Mouse (Mus musculus) lung, adult 18-20 months (tissue): ENCODE measurements around the gene Ddi2.

ENCODE experiments used
- DNase-seq, 2 experiments: peaks; one replicate each; pipeline ENCODE4 v3.0.0; 2022; ENCODE audit warnings: mixed read lengths in 2 of 2

Ddi2 gene

GRCm38 (mm10) chr4:141686093-141686492, 37.1 kb downstream of the Ddi2 start:
- DNase-seq, result peak; percentile 68 to 78

GRCm38 (mm10) chr4:141685499-141685898, 37.7 kb downstream of the Ddi2 start, which contains the start of gene Rsc1a1:
TSS of gene Rsc1a1 (minus strand) at chr4:141685599.
- no peak for DNase-seq

GRCm38 (mm10) chr4:141682706-141683230, 40.5 kb downstream of the Ddi2 start:
- DNase-seq, result no peak

GRCm38 (mm10) chr4:141681767-141682166, 41.5 kb downstream of the Ddi2 start:
- DNase-seq, result peak; percentile 28 to 59

- DNase-seq, result no peak
Measured at GRCm38 (mm10) chr4:141680892-141681291, 42.3 kb downstream of the Ddi2 start.

GRCm38 (mm10) chr4:141679016-141679415, 44.2 kb downstream of the Ddi2 start:
- DNase-seq, result no peak

- no peak for DNase-seq
Measured at GRCm38 (mm10) chr4:141676462-141676979, 46.7 kb downstream of the Ddi2 start.

GRCm38 (mm10) chr4:141672325-141672724, 50.9 kb downstream of the Ddi2 start:
- no peak for DNase-seq

GRCm38 (mm10) chr4:141671389-141671788, 51.8 kb downstream of the Ddi2 start:
- DNase-seq, result no peak

GRCm38 (mm10) chr4:141669898-141670712, 53.1 kb downstream of the Ddi2 start:
- DNase-seq, result peak; percentile 78

- DNase-seq, result no peak
Measured at GRCm38 (mm10) chr4:141664799-141665198, 58.4 kb downstream of the Ddi2 start, which contains the start of gene Plekhm2. TSS of gene Plekhm2 (minus strand) at chr4:141664899.

- DNase-seq, result peak; percentile 77 to 82
Measured at GRCm38 (mm10) chr4:141664011-141664745, 59.0 kb downstream of the Ddi2 start.

- DNase-seq, result peak in 1 of 2 experiments; percentile 26
Measured at GRCm38 (mm10) chr4:141663122-141663931, 59.9 kb downstream of the Ddi2 start.

- no peak for DNase-seq
Measured at GRCm38 (mm10) chr4:141660884-141661283, 62.3 kb downstream of the Ddi2 start.

- no peak for DNase-seq
Measured at GRCm38 (mm10) chr4:141659739-141660138, 63.5 kb downstream of the Ddi2 start.

GRCm38 (mm10) chr4:141658846-141659484, 64.3 kb downstream of the Ddi2 start:
- no peak for DNase-seq

GRCm38 (mm10) chr4:141656932-141657331, 66.3 kb downstream of the Ddi2 start:
- DNase-seq, result no peak

- DNase-seq, result peak; percentile 66 to 77
Measured at GRCm38 (mm10) chr4:141655908-141656608, 67.2 kb downstream of the Ddi2 start.

GRCm38 (mm10) chr4:141654509-141654908, 68.7 kb downstream of the Ddi2 start:
- no peak for DNase-seq

GRCm38 (mm10) chr4:141653813-141654212, 69.4 kb downstream of the Ddi2 start:
- DNase-seq, result peak; percentile 58 to 68

GRCm38 (mm10) chr4:141653044-141653443, 70.2 kb downstream of the Ddi2 start:
- no peak for DNase-seq
